Mouse (Mus musculus) myocyte (in vitro differentiated cells): ENCODE measurements around the gene Cd70.

Experiments used
- E2F4 ChIP-seq: IDR thresholded peaks from one replicate; pipeline ENCODE4 v1.6.1; 2011; ENCODE audit warnings: mild to moderate bottlenecking, control low read depth, moderate library complexity; ENCODE audit not compliant: insufficient read depth
- MAX ChIP-seq: IDR thresholded peaks from one replicate; pipeline ENCODE4 v1.6.1; 2011; ENCODE audit warnings: low read depth, mild to moderate bottlenecking, control low read depth
- POLR2A ChIP-seq: IDR thresholded peaks from one replicate; pipeline ENCODE4 v1.6.1; 2011; ENCODE audit warnings: low read depth, mild to moderate bottlenecking, control low read depth, moderate library complexity; ENCODE audit not compliant: insufficient read length
- POLR2AphosphoS2 ChIP-seq: IDR thresholded peaks from one replicate; pipeline ENCODE4 v1.6.1; 2011; ENCODE audit warnings: low read depth, control low read depth; ENCODE audit not compliant: insufficient read length
- TCF12 ChIP-seq: IDR thresholded peaks from one replicate; pipeline ENCODE4 v1.6.1; 2011; ENCODE audit warnings: mild to moderate bottlenecking, control low read depth; ENCODE audit not compliant: poor library complexity, insufficient read depth, severe bottlenecking
- USF1 ChIP-seq: IDR thresholded peaks from one replicate; pipeline ENCODE4 v1.6.1; 2011; ENCODE audit warnings: low read depth, mild to moderate bottlenecking, control low read depth, moderate library complexity

DNA sequence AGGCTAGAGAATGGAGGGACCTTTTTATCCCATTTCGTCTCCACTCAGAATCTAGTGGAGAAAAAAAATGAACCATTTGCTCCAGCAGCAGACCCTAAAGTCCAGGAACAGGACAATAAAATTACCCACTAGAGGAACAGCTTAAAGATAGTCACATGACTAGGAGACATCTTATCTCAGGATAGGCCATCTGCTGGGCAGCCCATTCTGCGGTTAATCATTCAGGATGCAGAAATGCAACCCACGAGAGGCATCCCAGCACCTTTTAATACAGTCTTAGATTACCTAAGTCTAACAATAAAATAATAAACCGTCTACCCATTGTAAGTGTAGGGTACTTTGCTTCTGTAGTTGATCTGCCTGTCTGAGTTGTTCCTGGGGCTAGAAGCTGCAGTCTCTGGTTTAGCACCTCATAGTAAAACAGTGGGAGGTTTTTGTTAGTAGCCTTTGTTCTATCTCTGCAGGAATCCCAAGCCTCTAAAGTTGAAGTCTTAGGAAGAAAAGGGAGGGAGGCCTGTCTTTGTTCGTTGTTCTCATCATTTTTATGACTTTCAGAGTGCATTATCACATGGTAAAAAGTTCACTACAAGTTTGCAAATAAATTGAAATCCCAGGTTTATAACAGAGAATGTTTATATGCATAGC, 21.2 kb upstream of the Cd70 start:
- TF ChIP-seq MAX, result no peak
- no peak for TF ChIP-seq POLR2A
- TF ChIP-seq E2F4, result no peak
- no peak for TF ChIP-seq TCF12
- no peak for TF ChIP-seq POLR2AphosphoS2
- TF ChIP-seq USF1, result no peak
